Mouse (Mus musculus): Measurements from ENCODE around the gene Arhgef17.

GRCm38 (mm10) chr7:100848744-100849143, 83.2 kb downstream of the Arhgef17 start:
- no peak for TF ChIP-seq TAL1 (conservative IDR thresholded peaks at IDR 0.05; ENCODE audit: low read depth, low read length)
- 0 out of 2 replicates have a peak, but pooled peaks have one; percentile 20 for TF ChIP-seq CTCF (IDR thresholded peaks at IDR 0.05; ENCODE audit: low read depth, low read length)
- TF ChIP-seq GATA1 (IDR thresholded peaks at IDR 0.05; ENCODE audit: borderline replicate concordance, low read length): no peak
- TF ChIP-seq POLR2AphosphoS5 (IDR thresholded peaks at IDR 0.05; ENCODE audit: insufficient replicate concordance, low read depth, low read length): no peak
- no peak for TF ChIP-seq GATA2 (IDR thresholded peaks at IDR 0.05; ENCODE audit: borderline replicate concordance, low read depth, low read length)

Measured in G1E (cell line).